Mouse (Mus musculus) testis, postnatal 10 days (tissue): Measurements from ENCODE around the gene Vmn1r88.
"Not testable (repeated sequence)": the region's sequence is repeated elsewhere in the genome, so short reads cannot be mapped to it uniquely, and the experiment has no call there.

Experiments
- DNase-seq: peaks from one replicate; pipeline ENCODE4 v3.0.0; 2021; ENCODE audit warnings: low spot score

The Vmn1r88 gene

DNA sequence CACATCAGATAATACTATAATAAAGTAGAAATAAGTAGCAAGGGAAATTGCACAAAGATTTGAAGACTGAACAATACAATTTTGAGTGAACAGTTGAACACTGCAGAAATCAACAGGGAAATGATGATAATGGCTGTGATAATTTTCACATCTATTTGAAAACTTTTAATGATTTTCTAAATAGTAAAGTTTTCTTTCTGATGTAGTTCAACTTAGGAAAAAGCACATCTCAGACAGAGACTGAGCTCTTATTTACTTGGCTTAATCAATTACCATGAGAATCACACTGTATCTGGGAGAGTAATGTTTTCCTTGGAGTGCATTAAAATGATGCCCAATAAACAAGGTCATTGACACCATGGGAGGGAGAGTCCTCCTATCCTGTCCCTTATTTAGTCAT is at the start of gene Vmn1r88:
Gene Vmn1r88 (plus strand): TSS at position 301 of the 400 bp plus-strand sequence.
- no peak for DNase-seq

DNA sequence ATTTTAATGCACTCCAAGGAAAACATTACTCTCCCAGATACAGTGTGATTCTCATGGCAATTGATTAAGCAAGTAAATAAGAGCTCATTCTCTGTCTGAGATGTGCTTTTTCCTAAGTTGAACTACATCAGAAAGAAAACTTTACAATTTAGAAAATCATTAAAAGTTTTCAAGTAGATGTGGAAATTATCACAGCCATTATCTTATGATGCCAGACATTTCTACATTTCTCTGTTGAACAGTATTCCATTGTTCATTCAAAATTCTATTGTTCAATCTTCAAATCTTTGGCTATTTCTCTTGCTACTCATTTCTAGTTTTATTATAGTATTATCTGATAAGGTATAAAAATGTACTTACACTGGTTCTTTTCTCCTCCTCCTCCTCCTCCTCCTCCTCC is 39.6 kb upstream of the Vmn1r88 start, which contains the start of gene Vmn1r86:
Gene Vmn1r86 (minus strand): TSS at position 101 of the 400 bp plus-strand sequence.
- DNase-seq = no peak

DNA sequence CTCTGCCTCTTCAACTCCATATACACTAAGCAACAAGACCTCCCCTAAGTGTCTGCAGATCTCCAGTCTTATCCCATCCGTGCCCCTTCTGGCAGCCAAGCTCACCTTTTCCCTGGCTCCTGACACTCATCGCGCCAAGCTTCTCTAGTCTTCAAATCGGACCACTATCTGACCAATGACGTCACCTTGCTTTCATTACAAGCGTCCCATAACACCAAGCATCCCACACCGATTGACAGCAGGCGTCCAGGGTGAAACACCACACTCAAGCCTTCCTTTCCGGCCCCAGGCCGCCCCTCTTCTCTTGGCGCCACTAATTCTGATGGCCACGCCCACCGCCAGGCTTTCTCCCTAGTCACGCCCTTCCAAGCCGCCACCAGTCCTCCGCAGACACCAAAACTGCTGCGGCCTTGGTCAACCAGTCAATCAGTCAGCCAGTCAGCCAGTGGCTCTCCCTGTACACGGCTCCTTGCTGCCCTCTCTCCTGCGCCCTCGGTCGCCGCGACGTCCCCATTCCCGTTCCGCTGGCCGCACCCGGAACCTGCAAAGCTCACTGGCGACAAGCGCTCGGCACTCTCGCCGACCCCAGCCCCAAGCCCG is 35.7 kb upstream of the Vmn1r88 start:
- DNase-seq = not testable (repeated sequence)

DNA sequence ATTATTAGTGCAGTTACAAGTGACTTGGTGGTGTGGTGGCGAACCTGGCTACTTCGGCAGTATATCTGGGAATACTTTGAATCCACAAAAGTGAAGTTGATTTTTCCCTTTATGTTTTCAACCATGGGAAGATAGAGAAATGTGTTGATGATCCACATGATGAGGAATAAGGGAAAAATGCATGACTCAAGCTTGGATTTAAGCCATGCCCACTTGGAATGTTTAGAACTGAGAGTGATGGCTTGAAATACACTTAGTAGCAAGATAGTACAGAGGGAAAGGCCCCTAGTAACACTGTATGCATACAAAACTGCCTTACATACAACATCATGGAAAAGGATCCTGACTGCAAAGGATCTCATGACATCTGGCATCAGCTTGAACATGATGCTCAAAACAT is 27.5 kb upstream of the Vmn1r88 start:
- DNase-seq = no peak

GRCm38 (mm10) chr7:13137340-13137739 is 22.0 kb upstream of the Vmn1r88 start:
- no peak for DNase-seq

DNA sequence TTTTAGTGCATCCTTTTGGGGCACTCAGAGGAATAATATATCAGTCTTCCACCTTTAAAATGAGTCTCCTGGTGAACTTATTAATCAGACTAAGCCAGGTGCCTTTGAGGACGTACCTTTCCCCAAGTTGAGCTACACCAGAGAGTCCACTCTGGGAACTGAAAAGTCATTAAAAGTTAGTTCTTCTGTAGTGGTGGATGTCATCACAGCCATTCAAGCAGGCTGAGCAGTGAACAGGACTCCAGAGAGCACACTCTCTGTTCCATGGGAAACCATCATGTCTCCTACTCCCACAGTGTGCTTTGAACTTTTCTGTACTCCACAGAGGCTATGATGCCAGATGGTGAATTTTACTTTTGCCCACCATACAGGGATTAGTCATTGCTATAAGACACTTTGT is 19.3 kb upstream of the Vmn1r88 start, which contains the start of gene Vmn1r87:
Gene Vmn1r87 (minus strand): TSS at position 101 of the 400 bp plus-strand sequence.
- no peak for DNase-seq

DNA sequence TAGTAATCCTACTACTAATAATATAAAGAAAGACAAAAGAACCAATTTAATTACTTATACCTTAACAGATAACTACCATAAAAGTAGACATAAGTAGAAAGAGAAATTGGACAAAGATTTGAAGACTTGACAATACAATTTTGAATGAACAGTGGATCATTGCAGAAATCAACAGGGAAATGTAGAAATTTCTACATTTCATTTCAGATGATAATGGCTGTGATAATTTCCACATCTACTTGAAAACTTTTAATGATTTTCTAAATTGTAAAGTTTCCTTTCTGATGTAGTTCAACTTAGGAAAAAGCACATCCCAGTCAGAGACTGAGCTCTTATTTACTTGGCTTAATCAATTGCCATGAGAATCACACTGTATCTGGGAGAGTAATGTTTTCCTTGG is 53.4 kb downstream of the Vmn1r88 start, which contains the start of gene Vmn1r89:
Gene Vmn1r89 (plus strand): TSS at position 301 of the 400 bp plus-strand sequence.
- DNase-seq = no peak
